Mouse (Mus musculus): ENCODE results near the gene Usp18. TPM values are rescaled to one million over a fixed set of nuclear protein-coding genes. Genes with fewer than 3 reads are reported as not detected.

Gene Usp18
- polyA plus RNA-seq, 1 experiment, result 31.8 TPM

DNA sequence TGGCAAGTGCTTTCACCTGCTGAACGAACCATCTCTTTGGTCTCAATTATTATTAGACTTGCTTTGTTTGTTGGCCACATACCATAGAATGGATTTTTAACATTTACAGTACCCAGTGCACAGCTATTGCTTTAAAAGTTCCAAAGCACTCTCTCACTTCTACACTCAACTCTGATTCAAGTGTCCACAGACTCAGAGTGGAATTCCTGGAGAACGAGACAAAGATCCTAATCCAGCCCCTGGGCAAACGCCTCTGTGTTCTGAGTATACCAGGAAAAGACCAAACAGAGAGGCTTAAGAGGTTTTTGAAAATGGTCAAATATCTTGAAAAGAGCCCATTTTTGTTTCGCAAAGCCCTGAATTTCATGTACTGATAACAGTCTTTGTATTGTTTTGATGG lies 32.7 kb upstream of the Usp18 start:
- Histone ChIP-seq H3K27ac (ENCODE audit: insufficient read depth, low read depth, low read length) (no peak overlapping the region), H3K4me1 (ENCODE audit: control insufficient read depth, insufficient read depth, low read length) (peaks cover 15% of the 10 kb centered on the region), H3K4me3 (ENCODE audit: insufficient read depth, low read length) (no peak overlapping the region)
- no peak for TF ChIP-seq POLR2A (IDR thresholded peaks at IDR 0.05; ENCODE audit: borderline replicate concordance, low read depth, low read length)
- TF ChIP-seq CTCF (IDR thresholded peaks at IDR 0.05; ENCODE audit: low read depth, low read length), result no peak

DNA sequence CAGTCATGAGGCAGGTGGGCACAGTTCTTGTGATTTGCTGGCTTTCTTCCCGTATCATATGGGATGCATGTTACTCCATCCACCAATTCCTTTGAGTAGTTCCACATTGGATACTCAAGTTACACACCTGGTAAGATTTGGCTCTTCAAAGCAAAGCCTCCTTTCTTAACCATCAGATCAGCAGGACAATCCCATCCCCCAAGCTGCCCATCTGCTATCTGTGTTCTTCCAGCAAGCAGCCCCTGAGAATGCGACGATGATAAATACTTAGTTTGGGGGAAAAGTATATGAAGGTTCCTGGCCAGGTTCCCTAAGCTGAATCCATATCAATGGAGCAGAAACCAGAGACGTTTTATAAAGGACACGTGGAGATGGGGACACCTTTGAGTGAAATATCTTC lies 31.5 kb upstream of the Usp18 start:
- TF ChIP-seq CTCF (IDR thresholded peaks at IDR 0.05; ENCODE audit: low read depth, low read length) (no peak), POLR2A (IDR thresholded peaks at IDR 0.05; ENCODE audit: borderline replicate concordance, low read depth, low read length) (no peak)
- H3K4me3 ChIP-seq (ENCODE audit: insufficient read depth, low read length), result no peak overlapping the region
- peaks cover 15% of the 10 kb centered on the region for H3K4me1 ChIP-seq (ENCODE audit: control insufficient read depth, insufficient read depth, low read length)
- H3K27ac ChIP-seq (ENCODE audit: insufficient read depth, low read depth, low read length), result no peak overlapping the region

DNA sequence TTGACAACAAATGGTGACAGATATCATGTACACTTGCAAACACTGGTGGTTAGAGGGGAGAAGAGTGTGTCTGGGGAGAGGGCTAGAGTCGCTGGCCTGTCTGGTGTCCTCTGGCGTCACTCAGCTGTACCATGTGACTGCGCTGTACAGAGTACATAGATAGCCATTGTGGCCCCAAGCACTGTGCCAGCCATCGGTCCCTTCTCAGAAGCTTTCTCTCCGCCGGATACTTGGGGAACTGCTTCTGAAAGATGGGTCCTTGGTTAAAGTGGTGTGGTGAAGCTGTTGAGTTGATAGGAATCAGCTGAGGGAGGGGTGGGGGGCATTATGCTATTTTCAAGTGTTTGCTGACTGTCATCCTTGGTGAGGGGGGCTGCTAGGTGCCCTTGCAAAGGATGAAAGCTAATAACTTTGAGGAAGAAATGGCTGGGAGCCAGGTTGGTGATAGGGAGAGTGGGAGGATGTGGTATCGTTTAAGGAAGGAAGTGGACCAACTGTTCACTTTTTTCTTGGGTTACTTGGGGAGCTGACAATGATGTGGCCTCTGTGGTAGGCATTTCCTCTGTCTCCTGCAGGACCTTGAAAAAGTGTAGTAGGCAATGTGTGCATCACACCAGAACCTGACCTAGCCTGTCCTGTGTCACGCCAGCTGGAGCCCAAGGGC lies 30.9 kb upstream of the Usp18 start:
- H3K4me3 ChIP-seq (ENCODE audit: insufficient read depth, low read length), result no peak overlapping the region
- no peak overlapping the region for H3K27ac ChIP-seq (ENCODE audit: insufficient read depth, low read depth, low read length)

DNA sequence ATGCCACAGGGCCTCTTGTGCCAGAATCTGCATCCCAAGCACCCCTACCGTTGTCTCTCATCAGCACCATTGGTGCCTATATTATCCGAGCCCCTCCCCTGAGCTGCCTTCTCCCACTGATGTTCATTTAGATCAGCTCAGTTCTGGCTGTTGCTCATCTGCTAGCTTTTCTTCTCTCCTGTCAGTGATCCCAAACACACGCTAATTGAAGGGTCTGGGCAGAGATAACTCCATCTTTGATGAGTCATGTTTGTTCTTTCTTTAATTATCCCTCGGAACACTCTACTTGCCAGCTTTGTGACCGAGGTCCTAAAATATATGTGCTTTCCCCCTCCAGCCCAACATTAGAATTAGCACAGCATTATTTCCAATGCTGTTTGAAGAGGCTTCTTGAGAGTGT lies 30.4 kb upstream of the Usp18 start:
- peaks cover 15% of the 10 kb centered on the region for H3K4me1 ChIP-seq (ENCODE audit: control insufficient read depth, insufficient read depth, low read length)
- no peak overlapping the region for H3K4me3 ChIP-seq (ENCODE audit: insufficient read depth, low read length)
- H3K27ac ChIP-seq (ENCODE audit: insufficient read depth, low read depth, low read length), result no peak overlapping the region
- TF ChIP-seq POLR2A (IDR thresholded peaks at IDR 0.05; ENCODE audit: borderline replicate concordance, low read depth, low read length) (no peak), CTCF (IDR thresholded peaks at IDR 0.05; ENCODE audit: low read depth, low read length) (no peak)

More for the DNA sequence above, 30.9 kb upstream of the Usp18 start:
- TF ChIP-seq POLR2A (IDR thresholded peaks at IDR 0.05; ENCODE audit: borderline replicate concordance, low read depth, low read length), result no peak
- TF ChIP-seq CTCF (IDR thresholded peaks at IDR 0.05; ENCODE audit: low read depth, low read length), result no peak
- H3K4me1 ChIP-seq (ENCODE audit: control insufficient read depth, insufficient read depth, low read length), result peaks cover 15% of the 10 kb centered on the region

DNA sequence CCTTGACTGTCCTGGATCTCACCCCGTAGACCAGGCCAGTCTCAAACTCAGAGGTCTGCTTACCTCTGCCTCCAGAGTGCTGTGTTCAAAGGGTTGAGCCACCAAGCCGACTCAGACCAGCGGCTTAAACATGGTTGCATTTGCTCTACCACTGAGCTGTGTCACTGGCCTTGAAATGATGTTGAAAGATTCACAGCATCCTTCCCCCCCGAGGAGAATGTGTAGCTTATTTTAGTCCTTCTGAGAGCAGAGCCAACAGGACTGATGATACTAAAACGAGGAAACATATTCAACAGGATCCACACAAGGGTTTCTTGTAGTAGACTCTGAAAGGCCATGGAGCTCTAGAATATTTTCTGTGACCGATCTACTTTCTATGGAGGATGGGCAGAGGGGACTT lies 29.8 kb upstream of the Usp18 start:
- Histone ChIP-seq H3K27ac (ENCODE audit: insufficient read depth, low read depth, low read length) (no peak overlapping the region), H3K4me1 (ENCODE audit: control insufficient read depth, insufficient read depth, low read length) (peaks cover 15% of the 10 kb centered on the region), H3K4me3 (ENCODE audit: insufficient read depth, low read length) (no peak overlapping the region)
- no peak for TF ChIP-seq POLR2A (IDR thresholded peaks at IDR 0.05; ENCODE audit: borderline replicate concordance, low read depth, low read length)
- TF ChIP-seq CTCF (IDR thresholded peaks at IDR 0.05; ENCODE audit: low read depth, low read length), result no peak

DNA sequence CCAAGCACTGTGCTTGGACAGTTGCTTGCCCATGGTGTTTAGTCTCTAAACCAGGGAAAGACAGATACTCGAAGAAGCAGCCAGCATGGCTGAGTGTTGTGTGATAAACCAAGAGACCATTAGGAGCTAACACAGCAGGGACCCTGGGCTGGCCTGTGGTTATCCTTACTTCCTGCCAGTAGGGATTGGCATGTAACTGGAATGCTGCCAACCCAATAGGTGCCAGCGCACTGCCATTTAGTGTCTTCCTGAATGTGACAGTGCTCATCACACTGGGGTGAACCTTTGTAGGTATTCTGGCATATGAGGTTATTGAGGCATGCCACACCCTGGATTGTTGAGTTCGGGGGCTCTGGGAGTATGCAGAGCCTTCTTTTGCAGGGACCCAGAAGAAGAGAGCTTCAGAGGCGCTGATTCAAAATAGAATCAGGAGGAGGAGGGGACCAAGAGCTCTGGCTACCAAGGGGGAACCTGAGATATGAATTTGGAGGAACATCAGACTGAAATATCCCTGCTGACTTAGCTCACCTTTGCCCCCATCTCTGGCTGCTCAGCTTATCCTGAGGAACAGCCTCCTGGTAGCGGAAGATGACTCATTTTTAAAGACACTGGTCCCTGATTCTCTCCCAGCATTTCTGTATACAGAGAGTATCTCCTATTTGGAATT lies 29.0 kb upstream of the Usp18 start:
- Histone ChIP-seq H3K4me1 (ENCODE audit: control insufficient read depth, insufficient read depth, low read length) (peaks cover 15% of the 10 kb centered on the region), H3K27ac (ENCODE audit: insufficient read depth, low read depth, low read length) (no peak overlapping the region), H3K4me3 (ENCODE audit: insufficient read depth, low read length) (no peak overlapping the region)
- TF ChIP-seq CTCF (IDR thresholded peaks at IDR 0.05; ENCODE audit: low read depth, low read length) (no peak), POLR2A (IDR thresholded peaks at IDR 0.05; ENCODE audit: borderline replicate concordance, low read depth, low read length) (no peak)

DNA sequence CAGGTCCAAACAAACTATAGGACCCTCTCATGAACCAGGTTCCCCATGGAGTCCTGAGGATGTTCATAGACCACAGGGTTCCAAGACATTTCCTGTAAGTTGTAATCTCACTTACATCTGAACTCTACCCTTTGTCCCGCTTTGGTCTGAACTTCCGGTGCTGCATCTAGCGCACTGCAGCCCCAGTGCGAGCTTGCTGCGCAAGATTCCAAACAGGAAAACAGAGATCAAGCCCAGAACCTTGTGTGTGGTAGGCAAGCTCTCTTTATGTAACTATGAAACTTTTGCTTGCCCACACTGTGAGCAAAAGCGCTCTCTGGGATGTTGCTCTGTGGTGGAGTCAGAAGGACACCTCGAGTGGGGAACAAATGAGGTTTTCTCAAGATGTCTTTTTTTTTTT lies 27.7 kb upstream of the Usp18 start:
- no peak overlapping the region for H3K27ac ChIP-seq (ENCODE audit: insufficient read depth, low read depth, low read length)
- TF ChIP-seq CTCF (IDR thresholded peaks at IDR 0.05; ENCODE audit: low read depth, low read length), result no peak
- no peak overlapping the region for H3K4me3 ChIP-seq (ENCODE audit: insufficient read depth, low read length)
- peaks cover 15% of the 10 kb centered on the region for H3K4me1 ChIP-seq (ENCODE audit: control insufficient read depth, insufficient read depth, low read length)

DNA sequence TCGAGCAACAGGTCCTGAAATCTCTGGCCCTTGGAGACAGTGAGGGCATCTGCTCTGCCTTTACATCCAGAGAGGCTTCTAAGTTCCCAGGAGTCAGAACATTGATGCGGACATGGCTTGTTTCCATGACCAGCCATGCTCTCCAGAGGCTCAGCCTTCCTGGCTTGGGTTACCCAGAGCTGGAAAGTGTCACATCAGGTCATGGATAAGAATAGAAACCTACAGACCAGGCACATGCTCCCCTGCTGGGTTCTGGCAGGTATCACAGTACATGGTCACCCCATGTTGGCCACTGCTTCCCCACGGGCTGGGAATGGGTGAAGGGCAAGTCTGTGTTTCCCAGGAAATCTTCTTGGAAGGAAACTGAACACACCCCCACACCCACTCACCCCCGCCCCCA lies 26.3 kb upstream of the Usp18 start:
- Histone ChIP-seq H3K4me3 (ENCODE audit: insufficient read depth, low read length) (no peak overlapping the region), H3K4me1 (ENCODE audit: control insufficient read depth, insufficient read depth, low read length) (peaks cover 20% of the 10 kb centered on the region), H3K27ac (ENCODE audit: insufficient read depth, low read depth, low read length) (no peak overlapping the region)
- TF ChIP-seq CTCF (IDR thresholded peaks at IDR 0.05; ENCODE audit: low read depth, low read length) (no peak), POLR2A (IDR thresholded peaks at IDR 0.05; ENCODE audit: borderline replicate concordance, low read depth, low read length) (no peak)

DNA sequence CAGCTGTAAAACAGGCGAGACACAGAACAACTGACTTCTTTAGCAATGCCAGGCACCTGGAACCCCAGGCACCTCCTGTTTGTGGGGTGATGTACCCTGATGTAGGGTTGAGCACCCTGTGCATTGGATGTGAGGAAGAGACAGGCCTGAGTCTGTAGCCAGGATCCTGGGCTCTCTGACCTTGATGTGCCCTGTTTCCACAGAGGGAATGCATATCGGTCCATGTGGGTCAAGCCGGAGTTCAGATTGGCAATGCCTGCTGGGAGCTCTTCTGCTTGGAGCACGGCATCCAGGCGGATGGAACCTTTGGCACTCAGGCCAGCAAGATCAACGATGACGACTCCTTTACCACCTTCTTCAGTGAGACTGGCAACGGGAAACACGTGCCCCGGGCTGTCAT lies 25.5 kb upstream of the Usp18 start:
- H3K27ac ChIP-seq (ENCODE audit: insufficient read depth, low read depth, low read length), result no peak overlapping the region
- TF ChIP-seq POLR2A (IDR thresholded peaks at IDR 0.05; ENCODE audit: borderline replicate concordance, low read depth, low read length) (no peak), CTCF (IDR thresholded peaks at IDR 0.05; ENCODE audit: low read depth, low read length) (no peak)
- H3K4me3 ChIP-seq (ENCODE audit: insufficient read depth, low read length), result no peak overlapping the region
- H3K4me1 ChIP-seq (ENCODE audit: control insufficient read depth, insufficient read depth, low read length), result peaks cover 17% of the 10 kb centered on the region

DNA sequence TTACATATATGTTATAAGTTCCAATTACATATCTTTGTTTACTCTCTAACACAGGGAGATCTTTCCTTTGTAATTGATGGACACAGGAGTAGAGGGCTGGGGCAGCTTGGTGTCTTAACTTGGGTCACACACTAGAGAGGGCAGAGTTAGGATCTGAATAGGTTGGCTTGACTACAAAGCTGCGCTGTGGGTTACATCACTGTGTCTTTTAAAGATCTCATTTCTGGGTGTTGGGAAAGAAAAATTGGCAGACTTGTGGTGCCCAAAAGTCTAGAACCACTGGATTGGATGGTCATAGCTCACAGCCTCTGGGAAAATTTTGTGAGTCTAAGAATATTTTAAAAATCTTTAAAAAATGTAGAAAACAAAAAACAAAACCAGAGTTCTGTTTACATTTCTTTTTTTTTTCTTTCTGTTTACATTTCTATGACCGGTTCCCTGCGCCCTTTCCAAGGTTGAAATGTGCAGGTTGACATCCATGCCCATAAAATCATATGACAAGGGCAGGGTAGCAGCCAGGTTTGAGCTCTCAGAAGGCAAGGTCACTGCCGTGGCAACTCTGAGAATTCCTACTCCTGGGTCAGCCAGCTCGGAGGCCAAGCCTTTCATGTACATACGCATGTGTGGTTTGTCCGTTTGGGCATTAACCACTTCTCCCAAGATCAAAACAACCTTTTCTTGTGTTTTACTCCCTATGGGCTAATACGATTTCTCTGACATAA lies 23.7 kb upstream of the Usp18 start:
- TF ChIP-seq POLR2A (IDR thresholded peaks at IDR 0.05; ENCODE audit: borderline replicate concordance, low read depth, low read length), result no peak
- TF ChIP-seq CTCF (IDR thresholded peaks at IDR 0.05; ENCODE audit: low read depth, low read length), result no peak
- H3K27ac ChIP-seq (ENCODE audit: insufficient read depth, low read depth, low read length), result no peak overlapping the region
- no peak overlapping the region for H3K4me3 ChIP-seq (ENCODE audit: insufficient read depth, low read length)
- H3K4me1 ChIP-seq (ENCODE audit: control insufficient read depth, insufficient read depth, low read length), result peaks cover 23% of the 10 kb centered on the region

Data from bone marrow macrophage, adult 2 months (primary cell).